Mouse (Mus musculus) natural killer cell, adult 2 months (primary cell): Measurements from ENCODE around the gene Wars2.

Experiments used
- DNase-seq, 2 experiments: peaks; one replicate each; pipeline ENCODE4 v3.0.0; 2022; ENCODE audit warnings: low spot score in 2 of 2

The Wars2 gene

GRCm38 (mm10) chr3:99247996-99248801 is 107.3 kb downstream of the Wars2 start:
- no peak for DNase-seq

- no peak for DNase-seq
Observed at GRCm38 (mm10) chr3:99248831-99249550, 108.1 kb downstream of the Wars2 start.

- no peak for DNase-seq
Observed at GRCm38 (mm10) chr3:99249551-99249870, 108.6 kb downstream of the Wars2 start.

- no peak for DNase-seq
Observed at GRCm38 (mm10) chr3:99249906-99250305, 109.0 kb downstream of the Wars2 start.

GRCm38 (mm10) chr3:99251271-99252165 is 110.7 kb downstream of the Wars2 start:
- no peak for DNase-seq

- DNase-seq, result no peak
Observed at GRCm38 (mm10) chr3:99252461-99253091, 111.7 kb downstream of the Wars2 start.

GRCm38 (mm10) chr3:99253092-99253488 is 112.2 kb downstream of the Wars2 start:
- DNase-seq, result no peak

- no peak for DNase-seq
Observed at GRCm38 (mm10) chr3:99253497-99254451, 112.9 kb downstream of the Wars2 start.

GRCm38 (mm10) chr3:99254559-99255151 is 113.8 kb downstream of the Wars2 start:
- no peak for DNase-seq

GRCm38 (mm10) chr3:99255411-99256365 is 114.8 kb downstream of the Wars2 start:
- no peak for DNase-seq

- no peak for DNase-seq
Observed at GRCm38 (mm10) chr3:99256366-99256750, 115.5 kb downstream of the Wars2 start.

GRCm38 (mm10) chr3:99256766-99257165 is 115.9 kb downstream of the Wars2 start:
- no peak for DNase-seq

- no peak for DNase-seq
Observed at GRCm38 (mm10) chr3:99257586-99258577, 117.0 kb downstream of the Wars2 start.

GRCm38 (mm10) chr3:99259741-99260270 is 118.9 kb downstream of the Wars2 start:
- no peak for DNase-seq

GRCm38 (mm10) chr3:99260395-99260794 is 119.5 kb downstream of the Wars2 start:
- DNase-seq, result no peak

GRCm38 (mm10) chr3:99261371-99261791 is 120.5 kb downstream of the Wars2 start:
- no peak for DNase-seq

- no peak for DNase-seq
Observed at GRCm38 (mm10) chr3:99261986-99262385, 121.1 kb downstream of the Wars2 start.
